Mouse (Mus musculus) liver, embryonic 14.5 days (tissue): ENCODE measurements around the gene Gart. TPM values are rescaled to one million over a fixed set of nuclear protein-coding genes. Genes with fewer than 3 reads are reported as not detected.
A peak's percentile ranks its signal among the peaks of the same experiment; 100 is the strongest.

Experiments used
- ATAC-seq: fragments of 200-750 bp; cut with Nextera tagmentation; 2 replicates; pipeline ENCODE4 v1.8.0; 2017; ENCODE audit warnings: moderate number of reproducible peaks, mild to moderate bottlenecking, moderate library complexity; ENCODE audit not compliant: insufficient read depth
- DNase-seq, 3 experiments: peaks; one replicate each; pipeline ENCODE4 v3.0.0-alpha.2; 2012 to 2013; ENCODE audit warnings: low read depth in 3 of 3, low spot score in 3 of 3
- H3K27ac ChIP-seq: fragments of 300-500 bp; sonication (generic); 2 replicates; pipeline ENCODE4 v1.5.1; 2014; ENCODE audit warnings: moderate library complexity, mild to moderate bottlenecking, control low read depth, inconsistent platforms
- H3K27me3 ChIP-seq: fragments of 300-500 bp; sonication (generic); 2 replicates; pipeline ENCODE4 v1.6.1; 2014; ENCODE audit warnings: mild to moderate bottlenecking, low read length, moderate library complexity; ENCODE audit not compliant: control insufficient read depth, insufficient read depth
- H3K36me3 ChIP-seq: fragments of 300-500 bp; sonication (generic); replicated peaks from 2 replicates; pipeline ENCODE4 v1.6.1; 2014; ENCODE audit warnings: low read depth; ENCODE audit not compliant: control insufficient read depth, insufficient read depth
- H3K4me1 ChIP-seq, 2 experiments: fragments of 200-500 bp in 1 of 2; fragments of 300-500 bp in 1 of 2; sonication (generic) in 1 of 2; replicated peaks; 2 replicates each; pipeline ENCODE4 v1.6.1; 2012 to 2014; ENCODE audit warnings: antibody characterized with exemption in 1 of 2, inconsistent platforms in 1 of 2, low read length in 1 of 2; ENCODE audit not compliant: control insufficient read depth in 2 of 2, insufficient read depth in 2 of 2
- H3K4me2 ChIP-seq: fragments of 300-500 bp; sonication (generic); 2 replicates; pipeline ENCODE4 v1.6.1; 2014; ENCODE audit warnings: low read depth, mild to moderate bottlenecking, control low read depth, moderate library complexity
- H3K4me3 ChIP-seq, 2 experiments: fragments of 200-500 bp in 1 of 2; fragments of 300-500 bp in 1 of 2; sonication (generic) in 1 of 2; 2 replicates each; pipeline ENCODE4 v1.5.1; 2012 to 2014; ENCODE audit warnings: low read depth in 2 of 2, low read length in 2 of 2, mild to moderate bottlenecking in 2 of 2, control low read depth in 1 of 2, inconsistent platforms in 1 of 2, moderate library complexity in 1 of 2; ENCODE audit not compliant: insufficient read depth in 1 of 2
- H3K9ac ChIP-seq: fragments of 300-500 bp; sonication (generic); replicated peaks from 2 replicates; pipeline ENCODE4 v1.6.1; 2014; ENCODE audit warnings: mild to moderate bottlenecking, control low read depth, moderate library complexity
- H3K9me3 ChIP-seq: fragments of 300-500 bp; sonication (generic); 2 replicates; pipeline ENCODE4 v1.6.1; 2016; ENCODE audit warnings: low read length, mixed read lengths; ENCODE audit not compliant: control insufficient read depth
- CTCF ChIP-seq: IDR thresholded peaks from 2 replicates; pipeline ENCODE4 v1.5.1; 2016; ENCODE audit warnings: antibody characterized with exemption, low read depth, control low read depth
- EP300 ChIP-seq: IDR thresholded peaks from 2 replicates; pipeline ENCODE4 v1.6.1; 2016; ENCODE audit warnings: antibody characterized with exemption, low read depth
- WGBS: fragments of 180-500 bp; shearing (Covaris S2); extraction: QIAGEN DNeasy Blood & Tissue Kit; methylation state at CpG from one replicate; pipeline ENCODE4 v1.1.7; 2014; ENCODE audit not compliant: insufficient replicate concordance; 5-methylcytosine and 5-hydroxymethylcytosine counted together
- polyA plus RNA-seq, 2 experiments: library from polyadenylated mRNA; depleted of rRNA in 1 of 2; stranded (reverse) in 1 of 2; unstranded in 1 of 2; fragments of >200 nt; fragmentation: Nextera tagmentation in 1 of 2; extraction: Ambion mirVana in 1 of 2; gene quantifications; 2 replicates each; pipeline versions ENCODE4 v1.2.1 to v1.2.3; 2012 to 2014

The Gart gene
- polyA plus RNA-seq, 2 experiments, result 42.3 to 61.3 TPM

DNA sequence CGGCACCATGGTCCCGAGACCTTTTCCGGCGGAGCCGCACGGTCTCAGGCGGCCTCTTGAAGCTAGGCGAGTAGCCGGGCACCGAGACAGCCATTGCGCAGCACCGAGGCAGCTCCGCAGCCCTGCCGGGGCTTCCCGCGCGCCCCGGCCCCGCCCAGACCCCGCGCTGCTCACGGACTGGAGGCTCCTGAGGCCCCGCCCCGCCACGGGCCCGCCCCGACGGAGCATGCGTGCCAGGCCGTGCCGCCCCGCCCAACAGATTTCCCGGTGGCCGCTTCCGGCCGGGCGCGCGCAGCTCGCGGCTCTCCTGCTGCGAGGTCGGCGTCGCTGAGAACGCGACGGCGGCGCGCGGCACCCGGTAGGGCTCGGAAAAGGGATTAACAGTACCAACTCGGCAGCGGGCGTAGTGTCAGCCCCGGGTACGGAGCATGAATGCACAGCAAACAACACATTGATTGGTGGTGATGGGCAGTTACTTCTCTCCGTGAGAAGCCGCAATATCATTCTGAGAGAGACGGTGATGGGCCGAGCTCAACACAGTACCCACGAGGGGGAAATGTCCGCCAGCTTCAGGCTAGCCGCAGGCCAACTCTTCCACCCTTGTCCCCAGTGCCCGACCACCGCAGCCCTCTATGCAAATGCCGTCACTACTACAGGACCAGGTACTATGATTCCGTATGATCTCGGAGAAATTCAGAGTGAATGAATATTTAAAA, 42.0 kb upstream of the Gart start, which contains the start of gene Donson:
TSS of gene Donson (minus strand) at position 152 of the 716 bp plus-strand sequence.
- TF ChIP-seq EP300 (no peak), CTCF (no peak)
- ATAC-seq (peak; percentile 98), DNase-seq (peak; percentile 84 to 88 (median 87))
- Histone ChIP-seq H3K4me1 (peaks cover 18 to 20% of the 10 kb centered on the region in 2 experiments), H3K4me2 (peak within 1 kb of the TSS; percentile 94), H3K9ac (peak within 1 kb of the TSS; percentile 99), H3K27ac (peak within 1 kb of the TSS; percentile 94), H3K4me3 (peak within 1 kb of the TSS; percentile 96 to 97), H3K27me3 (no peaks in the 10 kb centered on the region), H3K36me3 (peaks cover 24% of the 10 kb centered on the region), H3K9me3 (no peaks in the 10 kb centered on the region)
- under 1% methylated on average over 71 of the region's 71 CpGs for WGBS

DNA sequence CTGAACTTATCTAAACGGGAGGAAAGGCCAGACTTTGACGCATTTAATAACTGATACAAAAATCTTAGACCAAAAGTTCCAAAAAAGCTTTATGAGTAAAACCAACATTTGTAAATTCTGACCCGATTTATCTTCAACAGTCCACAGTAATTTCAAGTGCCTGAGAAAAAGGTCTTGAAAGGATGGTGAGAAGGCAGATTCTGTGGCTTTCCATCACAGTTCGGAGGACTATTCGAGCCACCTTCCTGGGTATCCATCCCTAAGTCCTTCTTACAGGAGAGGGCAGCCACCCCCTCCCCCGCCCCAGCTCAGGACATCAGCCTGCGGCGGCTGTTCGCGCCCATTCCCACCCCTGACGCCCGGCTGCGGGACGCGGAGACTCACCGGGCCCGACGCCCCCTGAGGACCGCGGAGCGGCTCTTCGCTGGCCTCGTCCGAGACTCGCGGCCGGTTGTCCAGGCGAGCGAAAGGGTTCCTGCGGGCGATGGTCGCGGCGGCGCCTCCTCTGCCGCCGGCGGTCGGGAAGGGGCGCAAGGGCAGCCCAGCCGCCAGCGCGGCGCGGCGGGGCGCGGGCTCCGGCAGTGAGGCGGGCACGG, 41.4 kb upstream of the Gart start:
- Histone ChIP-seq H3K27me3 (no peaks in the 10 kb centered on the region), H3K4me1 (peaks cover 18 to 20% of the 10 kb centered on the region in 2 experiments), H3K9ac (peak overlapping the region; percentile 99), H3K4me3 (peak overlapping the region; percentile 94 to 97), H3K9me3 (no peaks in the 10 kb centered on the region), H3K36me3 (peaks cover 30% of the 10 kb centered on the region), H3K4me2 (peak overlapping the region; percentile 94), H3K27ac (peak overlapping the region; percentile 70)
- no peak for DNase-seq
- no peak for TF ChIP-seq EP300
- TF ChIP-seq CTCF, result no peak
- WGBS, result 1% methylated on average over 47 of the region's 51 CpGs
- ATAC-seq, result peak; percentile 49

DNA sequence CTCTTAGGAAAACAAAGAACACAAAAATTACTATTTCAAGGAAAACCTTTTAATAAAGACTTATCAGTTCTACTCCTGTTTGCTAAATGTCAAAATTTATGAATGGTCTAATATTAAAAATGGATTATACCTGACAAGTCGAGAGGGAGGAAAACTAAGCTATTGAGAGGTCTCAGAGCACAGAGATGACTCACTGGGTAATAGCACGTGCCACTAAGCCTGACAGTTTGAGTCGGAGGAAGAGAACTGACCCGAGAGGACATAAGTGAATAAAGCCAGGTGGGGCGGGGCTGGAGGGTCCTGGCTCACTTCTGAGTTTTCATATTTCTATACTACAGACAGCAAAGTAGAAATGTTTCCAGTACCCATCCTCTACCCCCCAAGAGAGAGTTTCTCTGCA, 39.6 kb upstream of the Gart start:
- WGBS, result 74% methylated on average over 5 of the region's 5 CpGs
- Histone ChIP-seq H3K36me3 (peaks cover 45% of the 10 kb centered on the region), H3K9me3 (no peaks in the 10 kb centered on the region), H3K4me1 (peaks cover 18 to 20% of the 10 kb centered on the region in 2 experiments), H3K27me3 (no peaks in the 10 kb centered on the region), H3K27ac (no peak overlapping the region), H3K4me3 (no peak overlapping the region; a peak in 1 of 4 replicates), H3K4me2 (peak overlapping the region; percentile 94), H3K9ac (no peak overlapping the region)
- TF ChIP-seq EP300, result no peak
- TF ChIP-seq CTCF, result no peak
- DNase-seq (no peak), ATAC-seq (no peak)

DNA sequence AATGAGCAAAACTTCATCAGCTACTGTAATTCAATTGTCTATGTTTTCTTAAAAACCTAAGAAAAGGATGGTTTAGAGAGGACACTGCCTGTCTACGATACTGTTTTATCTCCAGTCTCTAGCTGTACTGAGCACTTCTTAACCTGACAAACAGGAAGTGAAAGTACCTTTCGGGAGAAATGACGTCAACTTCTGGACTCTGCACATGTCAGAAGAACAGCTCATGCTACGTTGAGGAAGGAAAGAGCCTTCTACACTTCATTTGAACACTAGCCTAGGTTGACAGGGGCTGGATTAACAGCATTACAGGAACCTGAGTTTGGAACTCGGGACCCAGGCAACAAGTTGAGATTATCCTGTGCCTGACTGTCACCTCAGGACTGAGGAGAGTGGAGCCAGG, 38.8 kb upstream of the Gart start:
- Histone ChIP-seq H3K27me3 (no peaks in the 10 kb centered on the region), H3K4me3 (no peak overlapping the region), H3K9ac (peak overlapping the region; percentile 38; the same call in 1 of the 2 replicates), H3K4me2 (peak overlapping the region; percentile 94), H3K27ac (no peak overlapping the region), H3K36me3 (peaks cover 53% of the 10 kb centered on the region), H3K4me1 (peaks cover 18 to 20% of the 10 kb centered on the region in 2 experiments), H3K9me3 (no peaks in the 10 kb centered on the region)
- TF ChIP-seq EP300, result no peak
- TF ChIP-seq CTCF, result no peak
- DNase-seq (peak in 1 of 3 experiments; percentile 40), ATAC-seq (no peak)
- 47% methylated on average over 5 of the region's 5 CpGs for WGBS

DNA sequence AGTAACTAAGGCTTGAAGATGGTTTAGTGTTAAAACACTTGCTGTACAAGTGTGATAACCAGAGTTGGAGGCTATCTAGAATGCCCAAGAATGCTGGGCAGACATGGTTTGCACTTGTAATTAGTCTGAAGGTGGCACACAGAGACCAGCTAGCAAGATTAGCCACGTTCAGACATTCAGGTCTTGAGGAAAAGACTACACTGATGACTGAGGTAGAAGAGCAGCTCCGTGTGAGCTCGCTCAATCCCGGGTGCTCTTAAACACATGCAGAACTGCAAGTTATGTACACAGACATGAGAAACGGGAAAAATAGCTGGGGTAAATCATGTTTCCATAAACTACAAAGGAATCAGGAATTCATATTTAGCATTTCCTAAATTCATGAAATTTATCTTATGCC, 33.9 kb upstream of the Gart start:
- Histone ChIP-seq H3K4me2 (no peak overlapping the region), H3K4me3 (no peak overlapping the region), H3K9me3 (no peaks in the 10 kb centered on the region), H3K4me1 (peaks cover 1 to 2% of the 10 kb centered on the region in 2 experiments; a peak in 3 of 4 replicates), H3K27ac (no peak overlapping the region), H3K36me3 (peaks cover 91% of the 10 kb centered on the region), H3K9ac (no peak overlapping the region), H3K27me3 (no peaks in the 10 kb centered on the region)
- 60% methylated on average over 5 of the region's 5 CpGs for WGBS
- no peak for TF ChIP-seq CTCF
- TF ChIP-seq EP300, result no peak
- DNase-seq, result no peak
- ATAC-seq, result no peak
